Mouse (Mus musculus) yolk sac, embryonic 10.5 days (tissue): Measurements from ENCODE around the gene Morc3.

Experiments used
- DNase-seq: peaks from one replicate; pipeline ENCODE4 v3.0.0-alpha.2; 2017; ENCODE audit warnings: low spot score

The Morc3 gene

DNA sequence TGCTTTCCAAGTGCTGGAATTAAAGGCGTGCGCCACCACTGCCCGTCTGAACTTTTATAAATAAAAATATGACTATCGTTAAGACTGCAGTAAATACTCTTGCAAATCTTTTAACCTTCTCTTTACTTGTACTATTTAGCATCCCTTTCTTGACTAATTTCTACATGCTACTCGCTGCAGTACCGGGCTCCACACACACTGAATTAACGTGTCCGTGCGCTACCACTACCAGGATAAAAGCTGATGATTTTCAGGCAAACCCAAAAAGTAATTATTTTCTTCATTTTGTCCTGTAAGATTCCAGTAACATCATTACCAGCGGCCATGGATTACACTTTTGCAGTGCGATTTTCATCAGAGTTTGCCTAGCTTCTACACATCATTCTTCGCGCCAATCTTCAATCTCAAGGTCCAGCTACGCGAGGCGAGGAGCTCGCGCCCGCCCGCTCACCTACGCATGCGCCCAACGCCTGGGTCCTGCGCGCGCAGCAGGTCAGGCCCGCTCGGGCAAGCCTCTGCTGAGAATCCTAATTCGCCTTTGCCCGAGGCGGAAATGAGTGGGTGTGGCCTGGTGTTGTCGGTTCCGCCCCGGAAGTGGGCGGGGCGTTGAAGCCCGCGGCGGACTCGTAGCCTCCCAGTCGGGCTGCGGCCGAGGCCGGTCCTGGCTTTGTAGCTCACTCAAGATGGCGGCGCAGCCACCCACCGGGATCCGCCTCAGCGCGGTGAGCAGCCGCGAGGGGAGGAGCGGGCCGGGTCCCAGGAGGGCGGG lies at the start of gene Morc3:
Gene Morc3 (plus strand): TSS at position 495 of the 769 bp plus-strand sequence.
- peak; percentile 99 for DNase-seq

DNA sequence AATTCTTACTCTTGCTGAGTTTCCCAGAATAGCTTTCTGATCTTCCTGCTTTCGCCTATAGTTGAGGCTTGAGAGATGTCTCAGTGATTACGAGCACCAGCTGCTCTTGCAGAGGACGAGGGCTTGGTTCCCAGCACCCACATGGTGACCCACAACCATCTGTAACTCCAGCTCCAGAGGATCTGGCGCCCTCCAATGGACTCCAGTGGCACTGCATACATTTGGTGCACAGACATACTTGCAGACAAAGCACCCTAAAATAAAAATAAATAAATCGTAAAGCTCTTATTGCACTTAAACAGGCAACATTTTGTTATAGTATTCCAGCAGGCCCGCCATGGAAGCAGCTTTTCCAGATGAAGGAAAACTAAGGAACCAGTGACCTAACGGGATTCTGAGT lies 47.7 kb upstream of the Morc3 start:
- no peak for DNase-seq

DNA sequence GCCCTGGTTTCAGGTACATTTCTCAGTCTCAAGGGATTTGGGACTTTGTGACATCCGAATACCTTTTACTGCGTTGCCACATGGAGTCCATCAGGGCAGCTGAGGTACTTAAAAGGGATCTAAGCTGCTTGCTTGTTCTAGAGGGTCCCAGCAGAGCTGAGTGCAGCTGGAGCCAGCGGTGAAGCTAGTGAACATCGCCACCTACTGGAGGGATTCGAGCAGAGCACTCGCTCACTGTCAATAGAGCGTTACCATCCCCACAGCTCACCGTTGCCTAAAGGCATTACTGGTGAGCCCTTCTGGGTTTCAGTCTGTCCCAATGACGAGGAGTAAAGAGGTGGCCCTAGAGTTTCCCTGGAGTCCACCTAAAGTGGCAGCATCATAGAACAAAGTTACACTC lies 46.1 kb upstream of the Morc3 start:
- DNase-seq: peak; percentile 60

DNA sequence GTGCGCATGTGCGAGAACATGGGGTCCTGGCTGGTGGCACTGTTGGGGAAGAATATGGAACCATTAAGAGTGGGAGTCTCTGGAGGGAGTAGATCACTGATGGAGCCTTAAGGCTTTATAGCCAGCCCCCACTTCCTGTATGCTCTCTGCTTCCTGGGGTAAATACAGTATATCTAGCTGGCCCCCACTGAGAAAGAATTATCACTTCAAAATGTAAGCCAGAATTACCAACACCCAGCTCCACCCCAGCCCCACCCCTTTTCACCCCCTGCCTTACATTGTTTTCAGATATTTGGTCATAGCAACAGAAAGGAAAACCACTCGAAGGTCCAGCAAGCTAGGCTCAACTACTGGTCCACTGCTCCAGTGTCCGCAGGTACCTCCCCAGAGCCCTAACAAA lies 43.5 kb upstream of the Morc3 start:
- no peak for DNase-seq

DNA sequence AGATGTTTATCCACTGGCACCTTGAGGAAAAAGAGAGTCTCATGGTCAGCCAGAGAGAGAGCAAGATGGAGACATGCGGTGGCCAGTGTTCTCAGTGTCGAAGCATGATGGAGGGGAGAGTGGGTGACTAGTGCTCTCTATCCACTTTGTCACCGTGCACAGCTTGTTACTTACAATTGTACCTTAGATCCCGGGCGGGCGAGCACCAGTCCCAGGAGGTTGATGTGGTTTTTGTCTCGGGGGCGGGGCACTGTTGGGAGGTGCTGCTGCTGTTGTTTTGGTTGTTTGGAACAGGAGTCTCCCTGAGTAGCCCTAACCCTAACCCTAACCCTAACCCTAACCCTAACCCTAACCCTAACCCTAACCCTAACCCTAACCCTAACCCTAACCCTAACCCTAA lies 43.0 kb upstream of the Morc3 start:
- no peak for DNase-seq

DNA sequence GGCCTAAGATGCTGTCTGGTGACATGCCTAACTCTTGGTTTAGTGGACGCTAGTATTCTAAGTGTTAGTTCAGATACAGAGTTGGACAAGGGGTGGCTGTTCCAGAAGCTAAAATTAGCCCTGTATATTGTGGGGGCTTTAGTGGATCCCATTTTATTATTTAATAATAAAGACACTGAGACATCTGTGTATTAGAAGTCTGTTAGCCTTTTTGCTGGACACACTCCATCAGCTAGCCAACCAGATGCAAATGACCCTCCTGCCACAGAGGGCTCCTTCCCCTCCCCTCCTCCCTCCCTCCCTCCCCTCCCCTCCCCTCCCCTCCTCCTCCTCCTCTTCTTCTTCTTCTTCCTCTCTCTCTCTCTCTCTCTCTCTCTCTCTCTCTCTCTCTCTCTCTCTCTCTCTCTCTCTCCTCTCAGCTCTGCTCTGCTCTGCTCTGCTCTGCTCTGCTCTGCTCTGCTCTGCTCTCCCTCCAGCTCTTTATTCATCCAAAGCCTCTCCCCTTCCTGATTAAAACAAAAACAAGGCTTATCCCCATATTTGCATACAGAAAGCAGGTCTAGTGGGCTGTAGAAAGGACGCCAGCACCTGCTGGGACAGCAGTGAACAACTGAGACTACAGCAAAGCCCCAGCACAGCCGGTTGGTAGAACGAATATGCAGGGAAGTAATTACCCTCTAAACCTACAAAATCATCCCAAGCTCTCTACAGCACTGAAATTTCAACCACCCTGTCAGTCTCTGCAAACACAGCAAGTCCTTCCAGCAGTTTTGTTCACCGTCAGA lies 41.8 kb upstream of the Morc3 start:
- DNase-seq: no peak

DNA sequence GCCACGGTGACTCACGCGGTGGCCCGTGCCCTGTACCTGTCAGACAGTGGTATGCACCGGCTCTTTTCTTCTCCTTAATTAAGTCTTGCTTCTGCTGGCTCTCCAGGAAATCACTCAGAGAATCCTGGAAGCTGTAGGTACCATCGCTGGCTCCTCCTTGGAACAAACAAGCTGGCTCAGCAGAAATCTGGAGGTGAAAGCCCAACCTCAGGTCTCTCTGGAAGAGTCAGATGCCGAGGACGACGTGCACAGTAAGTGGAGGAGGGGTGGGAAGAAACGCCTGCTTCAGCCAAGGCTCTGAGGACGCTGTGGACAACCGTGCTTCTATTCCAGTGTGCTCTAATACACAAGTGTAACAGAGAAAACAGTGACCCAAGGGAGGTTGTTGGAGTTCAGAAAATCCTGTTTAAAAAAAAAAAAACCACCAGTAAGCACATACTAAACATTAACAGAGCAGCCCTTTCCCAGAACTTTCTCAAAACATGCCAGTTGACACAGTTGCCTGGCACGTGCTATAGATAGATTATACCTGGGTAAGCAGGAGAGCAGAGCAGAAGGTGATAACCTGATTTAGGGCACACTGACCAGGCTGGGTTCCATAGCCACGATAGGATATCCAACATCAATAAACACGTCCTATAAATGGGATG lies 38.8 kb upstream of the Morc3 start:
- peak; percentile 49 for DNase-seq

DNA sequence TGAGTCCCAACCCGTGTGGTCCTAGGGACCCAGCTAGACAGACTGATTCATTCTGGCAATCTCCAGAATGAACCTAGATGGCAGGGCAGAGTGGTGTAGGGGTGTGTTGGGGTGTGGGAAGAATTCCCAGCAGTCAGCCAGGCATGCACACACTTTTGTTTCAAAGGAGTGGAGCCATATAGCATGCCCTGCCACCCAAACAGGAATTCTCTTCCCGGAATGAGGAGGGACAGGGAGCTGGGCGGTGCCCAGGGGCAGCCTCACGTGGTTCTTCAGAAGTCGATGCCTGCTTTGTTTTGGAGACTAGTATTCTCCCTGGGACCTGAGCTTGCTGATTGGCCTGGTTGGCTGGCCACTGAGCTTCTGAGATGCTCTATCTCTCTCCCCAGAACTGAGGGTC lies 37.1 kb upstream of the Morc3 start:
- DNase-seq: no peak

DNA sequence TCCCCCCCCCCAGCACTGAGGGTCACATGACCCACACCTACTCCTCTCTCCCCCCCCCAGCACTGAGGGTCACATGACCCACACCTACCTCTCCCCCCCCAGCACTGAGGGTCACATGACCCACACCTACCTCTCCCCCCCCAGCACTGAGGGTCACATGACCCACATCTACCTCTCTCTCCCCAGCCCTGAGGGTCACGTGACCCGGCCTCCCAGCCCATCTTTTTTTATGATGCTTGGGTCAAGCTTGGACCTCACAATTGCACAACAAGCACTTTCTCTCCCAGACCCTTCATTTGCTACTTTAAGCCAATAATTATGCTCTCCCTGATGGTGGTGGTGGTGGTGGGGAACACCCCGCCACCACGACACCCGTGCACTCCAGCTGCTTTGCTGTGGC lies 36.5 kb upstream of the Morc3 start:
- DNase-seq: no peak

DNA sequence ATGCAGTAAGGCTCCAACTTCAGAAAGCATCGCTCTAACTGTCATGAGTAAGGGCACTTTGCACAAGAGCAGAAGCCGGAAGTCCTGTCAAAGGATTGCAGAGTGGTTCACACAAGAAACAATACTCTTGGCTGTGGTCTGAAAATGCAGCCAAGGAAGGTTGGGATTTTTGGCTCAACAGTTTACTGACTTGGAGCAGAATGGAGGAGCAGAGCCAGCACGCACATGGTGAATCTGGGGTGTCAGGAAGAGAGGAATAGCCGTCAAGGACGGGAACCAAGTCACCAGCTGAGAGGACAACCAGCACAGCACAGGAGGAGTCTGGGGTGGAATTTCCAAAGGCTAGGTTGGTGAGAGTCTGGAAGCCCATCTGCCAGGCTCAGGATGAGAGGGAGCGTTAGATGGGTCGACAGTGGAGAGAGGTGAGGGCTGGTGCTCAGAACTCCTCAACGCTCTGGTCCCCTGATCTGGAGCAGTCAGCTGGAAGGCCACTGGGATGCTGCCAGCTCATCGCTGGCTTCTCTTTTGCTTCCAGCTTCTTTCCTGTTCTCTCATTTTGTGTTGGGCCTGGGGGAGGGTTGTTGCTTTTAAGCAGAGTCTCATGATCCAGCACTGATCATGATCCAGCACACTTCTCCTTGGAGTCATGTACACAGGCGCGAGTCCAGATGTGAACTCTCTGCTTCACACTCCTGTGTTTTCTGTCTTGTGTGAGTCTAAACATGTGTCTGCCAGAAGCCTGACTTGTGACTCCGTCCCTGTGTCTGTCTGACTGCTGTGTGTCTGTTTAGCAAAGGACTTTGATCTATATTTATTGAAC lies 34.7 kb upstream of the Morc3 start:
- DNase-seq: no peak

DNA sequence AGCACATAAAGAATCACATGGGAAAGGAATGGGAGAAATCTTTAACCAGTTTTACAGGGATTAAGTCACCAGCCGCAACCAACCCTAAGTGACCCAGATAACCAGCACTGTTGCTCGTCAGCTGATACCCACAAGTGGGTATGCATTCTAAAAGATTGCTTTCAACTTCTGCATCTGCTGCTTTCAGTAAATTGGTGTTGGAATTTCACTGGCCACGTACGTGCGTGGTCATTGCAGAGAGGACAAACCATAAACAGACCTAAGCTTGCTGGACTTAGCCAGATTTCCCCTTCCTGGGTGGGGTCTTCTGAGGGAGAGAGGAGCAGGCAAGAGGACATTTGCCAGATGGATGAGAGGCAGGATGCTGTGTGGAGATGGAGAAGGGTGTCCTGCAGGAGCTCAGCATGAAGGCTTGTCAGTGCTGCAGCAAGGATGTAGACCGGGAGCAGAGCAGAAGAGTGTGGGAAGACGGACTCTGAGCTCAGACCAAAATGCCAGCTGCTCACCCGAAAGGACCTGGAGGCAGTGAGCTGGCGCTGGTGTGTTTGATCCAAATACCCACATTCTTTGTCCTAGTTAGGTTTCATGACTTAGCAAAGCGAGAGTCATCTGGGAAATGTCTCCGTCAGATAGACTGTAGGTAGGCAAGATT lies 34.0 kb upstream of the Morc3 start:
- peak; percentile 24 for DNase-seq

DNA sequence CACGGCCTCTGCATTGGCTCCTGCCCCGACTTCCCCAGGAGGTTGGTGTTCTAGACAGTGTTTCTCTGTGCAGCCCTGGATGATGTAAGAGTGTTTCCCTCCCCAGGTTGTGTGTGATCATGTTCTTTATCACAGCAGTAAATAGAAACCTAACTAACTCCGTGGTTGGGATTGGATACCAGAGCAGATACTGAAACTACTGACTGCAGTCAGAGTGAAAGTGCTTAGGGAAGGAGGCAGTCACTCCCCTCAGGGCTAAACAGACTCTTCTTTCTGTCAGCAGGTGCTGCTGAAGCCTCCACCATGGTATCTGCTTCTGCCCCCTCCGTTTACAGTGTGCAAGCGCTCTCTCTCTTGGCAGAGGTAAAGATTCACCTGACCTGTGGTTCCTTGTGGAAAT lies 33.3 kb upstream of the Morc3 start:
- DNase-seq: no peak

DNA sequence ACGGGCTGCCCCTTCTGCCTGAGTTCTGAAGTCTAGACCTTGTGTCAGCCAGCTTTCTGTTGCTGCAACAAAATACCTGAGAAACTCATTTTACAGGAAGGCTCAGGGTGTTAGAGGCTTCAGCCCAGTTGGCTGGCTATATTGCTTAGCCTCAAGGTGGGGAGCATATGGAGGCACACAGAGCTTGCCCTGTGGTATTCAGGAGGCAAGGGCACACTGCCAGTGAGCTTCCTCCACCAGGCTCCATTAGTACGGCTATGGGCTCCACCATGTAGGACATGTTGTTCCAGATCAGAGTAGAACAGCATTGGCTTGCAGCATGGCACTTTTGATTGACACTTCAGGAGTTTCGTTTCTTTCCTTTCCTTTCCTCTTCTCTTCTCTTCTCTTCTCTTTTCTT lies 32.9 kb upstream of the Morc3 start:
- DNase-seq: no peak

DNA sequence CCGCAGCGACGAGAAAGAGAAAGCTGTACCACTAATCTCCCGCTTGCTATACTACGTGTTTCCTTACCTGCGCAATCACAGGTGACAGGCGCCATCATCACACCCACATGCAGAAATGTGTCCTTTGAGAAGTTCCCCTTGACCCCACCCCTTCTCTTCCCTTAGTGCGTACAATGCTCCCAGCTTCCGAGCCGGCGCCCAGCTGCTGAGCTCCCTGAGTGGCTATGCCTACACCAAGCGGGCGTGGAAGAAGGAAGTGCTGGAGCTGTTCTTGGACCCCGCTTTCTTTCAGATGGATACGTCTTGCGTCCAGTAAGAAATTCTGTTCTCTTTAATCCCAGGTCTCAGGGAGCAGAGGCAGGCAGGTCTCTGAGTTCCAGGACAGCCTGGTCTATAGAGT lies 32.0 kb upstream of the Morc3 start:
- no peak for DNase-seq

DNA sequence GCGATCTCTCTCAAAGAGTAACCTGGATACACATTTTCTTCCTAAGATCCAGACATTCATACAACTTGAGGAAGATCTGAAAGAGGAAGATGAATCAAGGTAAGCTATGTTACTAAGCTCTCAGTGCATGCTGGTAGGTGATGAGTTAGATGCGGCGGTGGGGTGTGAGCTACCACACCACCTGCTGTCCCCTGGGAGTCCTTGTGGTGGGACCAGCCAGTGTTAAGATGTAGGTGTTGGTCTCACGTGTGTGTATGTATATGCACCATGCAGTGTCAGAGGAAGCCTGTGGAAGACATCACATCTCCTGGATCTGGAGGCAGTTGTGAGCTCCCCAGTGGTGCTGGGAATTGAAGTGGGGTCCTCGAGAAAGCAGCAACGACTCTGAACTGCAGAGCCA lies 24.8 kb upstream of the Morc3 start:
- no peak for DNase-seq

DNA sequence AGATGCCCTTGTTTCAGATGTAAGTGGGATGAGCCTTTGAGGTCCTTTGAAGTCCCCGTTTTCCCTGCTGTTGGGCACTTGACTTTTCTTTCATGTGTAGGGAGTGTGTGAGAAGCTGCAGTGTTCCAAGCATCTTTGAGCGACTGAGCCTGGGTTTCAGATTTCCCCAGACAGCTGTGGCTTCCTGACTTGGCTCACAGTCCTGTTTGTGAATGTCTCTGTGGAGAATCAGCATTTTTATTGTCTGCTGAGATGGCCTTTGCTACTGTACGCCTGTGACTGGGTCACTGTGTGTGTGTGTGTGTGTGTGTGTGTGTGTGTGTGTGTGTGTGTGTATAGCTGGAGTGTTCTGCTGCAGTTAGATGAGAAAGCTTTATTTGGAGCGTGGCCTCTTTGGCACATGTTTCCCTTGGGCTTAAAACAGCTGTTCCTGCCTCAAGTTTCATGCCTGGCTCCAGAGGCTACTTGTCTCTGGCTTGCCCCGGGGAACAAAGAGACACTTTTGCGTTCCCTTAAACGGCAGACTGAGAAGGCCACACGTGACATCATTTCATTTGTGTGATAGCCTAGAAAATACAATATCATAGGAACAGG lies 23.9 kb upstream of the Morc3 start:
- no peak for DNase-seq

DNA sequence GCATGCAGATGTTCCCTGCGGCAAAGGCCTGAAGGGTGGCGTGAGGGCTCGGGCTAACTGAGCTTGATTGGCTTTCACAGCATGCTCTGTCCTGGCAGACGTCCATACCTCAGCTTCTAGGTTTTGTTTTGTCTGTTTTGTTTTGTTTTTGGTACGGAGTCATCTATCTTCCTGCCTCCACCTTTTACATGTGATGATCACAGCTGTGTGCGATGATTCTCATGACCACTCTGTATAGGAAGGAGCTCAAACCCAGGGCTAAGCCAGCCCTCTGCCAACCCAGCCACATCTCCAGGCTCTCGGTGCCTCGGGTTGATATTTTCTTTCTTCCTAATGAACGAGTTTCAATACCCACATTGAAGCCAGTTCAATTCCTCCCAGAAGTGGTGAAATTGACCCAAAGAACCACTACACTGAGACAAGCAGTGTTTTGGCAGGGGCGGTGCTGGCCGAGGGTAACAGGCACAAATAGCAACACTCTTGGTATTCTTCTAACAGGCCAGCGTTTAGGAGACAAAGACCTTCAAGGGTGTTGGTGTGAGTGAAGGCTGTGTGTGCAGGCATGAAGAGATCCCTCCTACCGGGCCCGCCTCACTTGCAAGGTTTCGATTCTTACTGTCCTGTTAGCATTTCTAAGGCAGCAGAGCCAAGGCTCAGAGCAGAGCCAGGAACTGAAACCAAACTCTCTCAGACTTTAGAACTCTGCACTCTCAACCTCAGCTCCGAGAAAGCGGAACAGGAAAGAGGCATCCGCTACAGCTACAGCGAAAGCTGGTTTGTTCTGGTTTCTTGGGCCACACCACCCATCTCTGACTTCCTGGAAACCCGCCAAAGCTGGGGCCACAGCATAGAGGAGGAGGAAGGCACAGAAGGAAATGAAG lies 15.8 kb upstream of the Morc3 start:
- peak; percentile 62 for DNase-seq

DNA sequence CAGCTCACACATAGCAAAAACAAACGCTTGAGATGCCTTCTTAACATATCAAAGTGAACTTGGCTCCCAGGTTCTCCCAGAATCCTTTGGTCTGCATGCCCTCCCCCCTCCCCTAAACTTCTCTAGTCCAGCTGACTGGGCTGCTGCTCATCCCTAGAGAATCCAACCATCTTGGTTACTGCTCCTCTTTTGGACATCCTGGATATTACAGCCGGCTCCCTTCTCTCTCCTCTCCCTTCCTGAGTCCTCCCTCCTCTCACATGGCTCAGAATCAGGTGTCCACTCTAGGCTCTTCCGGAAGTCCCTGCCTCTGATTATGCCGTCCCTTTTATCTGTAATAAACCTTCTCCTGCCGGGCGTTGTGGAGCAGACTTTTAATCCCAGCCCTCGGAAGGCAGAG lies 15.1 kb upstream of the Morc3 start:
- no peak for DNase-seq

DNA sequence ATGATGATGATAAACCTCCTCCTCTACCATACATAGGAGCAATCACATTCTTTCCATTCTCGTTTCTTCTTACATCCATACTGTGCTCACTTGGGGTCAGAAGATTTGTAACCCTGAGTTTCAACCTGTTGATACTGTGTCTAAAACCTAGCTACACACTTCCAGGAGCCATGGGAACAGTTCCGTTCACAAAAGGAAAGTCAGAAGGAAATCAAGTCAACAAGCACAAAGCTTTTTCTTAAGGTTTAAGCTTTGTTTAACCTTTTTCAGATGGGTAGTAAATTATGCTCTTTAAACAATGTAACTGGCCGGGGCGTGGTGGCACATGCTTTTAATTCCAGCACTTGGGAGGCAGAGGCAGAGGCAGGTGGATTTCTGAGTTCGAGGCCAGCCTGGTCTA lies 14.6 kb upstream of the Morc3 start:
- DNase-seq: no peak

DNA sequence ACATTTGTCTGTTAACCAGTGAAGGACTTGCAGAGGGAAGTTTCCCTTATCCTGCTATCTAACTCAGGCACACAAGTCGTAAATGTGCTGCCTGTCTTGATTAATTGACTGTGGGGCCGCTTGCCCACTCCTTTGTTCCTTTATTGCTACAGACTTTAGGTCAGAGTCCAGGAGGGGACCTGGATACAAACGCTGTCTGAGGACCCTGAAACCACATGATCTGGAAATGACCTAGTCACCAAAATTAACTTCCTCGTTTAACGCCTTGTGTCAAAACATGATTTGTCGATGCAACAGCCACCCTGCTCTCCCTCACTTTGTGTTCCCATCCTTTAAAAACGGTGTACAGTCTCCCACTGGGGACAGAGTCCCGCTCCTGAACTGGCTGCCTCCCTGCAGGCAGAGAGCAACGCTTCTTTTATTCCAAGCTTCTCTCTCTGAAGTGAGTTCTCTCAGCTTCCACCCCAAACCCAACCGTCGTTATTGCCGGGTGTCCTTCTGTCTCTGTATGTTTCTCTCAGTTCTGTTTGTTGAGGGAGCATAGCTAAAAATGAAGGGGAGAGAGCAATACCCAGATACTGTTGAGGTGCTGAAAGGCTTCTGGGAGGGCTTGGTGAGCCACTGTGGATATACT lies 13.1 kb upstream of the Morc3 start:
- DNase-seq: peak; percentile 42
